Mouse (Mus musculus) MEL (cell line): ENCODE data around the gene Tango6.

Experiments
- CTCF ChIP-seq, 3 experiments: IDR thresholded peaks in 2 of 3; conservative IDR thresholded peaks in 1 of 3; 2 replicates each; pipeline ENCODE4 v1.5.1; 2011 to 2012; ENCODE audit warnings: low read length in 3 of 3, low read depth in 2 of 3, mild to moderate bottlenecking in 2 of 3, improper control_type of control experiment in 1 of 3, inconsistent platforms in 1 of 3, mixed read lengths in 1 of 3, moderate library complexity in 1 of 3; ENCODE audit not compliant: control insufficient read depth in 1 of 3, insufficient read depth in 1 of 3, poor library complexity in 1 of 3, severe bottlenecking in 1 of 3
- GATA1 ChIP-seq: IDR thresholded peaks from 2 replicates; pipeline ENCODE4 v1.6.1; 2011; ENCODE audit warnings: low read depth, low read length, improper control_type of control experiment
- MAX ChIP-seq: IDR thresholded peaks from 2 replicates; pipeline ENCODE4 v1.6.1; 2011; ENCODE audit warnings: low read length, improper control_type of control experiment
- RCOR1 ChIP-seq: IDR thresholded peaks from 2 replicates; pipeline ENCODE4 v1.6.1; 2012; ENCODE audit warnings: low read depth, mild to moderate bottlenecking, inconsistent platforms, low read length, improper control_type of control experiment
- TAL1 ChIP-seq: IDR thresholded peaks from 2 replicates; pipeline ENCODE4 v1.6.1; 2012; ENCODE audit warnings: mild to moderate bottlenecking, inconsistent platforms, low read length, moderate library complexity, mixed read lengths
- ZC3H11A ChIP-seq: IDR thresholded peaks from 2 replicates; pipeline ENCODE4 v1.6.1; 2012; ENCODE audit warnings: low read depth, mild to moderate bottlenecking, inconsistent platforms, low read length, improper control_type of control experiment

DNA sequence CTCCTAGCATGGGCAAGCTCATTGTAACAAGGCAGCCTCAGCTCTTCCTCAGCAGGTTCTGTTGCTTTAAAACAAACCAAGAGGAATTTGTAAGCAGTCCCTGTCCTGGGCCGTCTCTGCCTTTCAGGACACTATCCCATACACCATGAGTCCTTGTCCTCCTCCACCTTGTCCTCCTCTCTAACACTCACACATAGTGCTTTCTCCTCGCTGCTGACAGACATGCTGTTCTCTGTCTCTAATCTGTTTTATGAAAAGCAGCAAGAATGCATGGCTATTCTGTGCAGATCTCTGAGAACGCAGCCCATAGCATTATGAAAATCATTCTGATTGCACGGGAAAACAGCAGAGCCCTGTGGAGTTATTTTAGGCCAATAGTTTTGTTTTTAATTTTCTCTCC lies 78.4 kb downstream of the Tango6 start:
- TF ChIP-seq TAL1 (no peak), CTCF (IDR thresholded peaks at IDR 0.05 in 2 of 3, conservative IDR thresholded peaks at IDR 0.05 in 1 of 3; ENCODE audit: control insufficient read depth in 1 of 3, insufficient read depth in 1 of 3, low read depth in 2 of 3, low read length in 3 of 3, poor library complexity in 1 of 3, severe bottlenecking in 1 of 3) (no peak), MAX (no peak), GATA1 (no peak), ZC3H11A (no peak), RCOR1 (no peak)
